Mouse (Mus musculus) embryonic fibroblast, embryonic 13.5 days (primary cell): ENCODE data around the gene Ephx3.

Experiments
- CTCF ChIP-seq: IDR thresholded peaks from 2 replicates; pipeline ENCODE4 v1.5.1; 2011; ENCODE audit warnings: mild to moderate bottlenecking, control low read depth, low read length, moderate library complexity, borderline replicate concordance; ENCODE audit not compliant: insufficient read depth
- POLR2A ChIP-seq: IDR thresholded peaks from 2 replicates; pipeline ENCODE4 v1.6.1; 2011; ENCODE audit warnings: low read depth, mild to moderate bottlenecking, control low read depth, low read length, moderate library complexity

GRCm38 (mm10) chr17:32173166-32173565 is 16.2 kb downstream of the Ephx3 start:
- no peak for TF ChIP-seq POLR2A
- TF ChIP-seq CTCF, result no peak
